Mouse (Mus musculus) forebrain, postnatal 0 days (tissue): ENCODE results near the gene Ahdc1. TPM values are rescaled to one million over a fixed set of nuclear protein-coding genes. Genes with fewer than 3 reads are reported as not detected.
"Not testable (repeated sequence)": the region's sequence is repeated elsewhere in the genome, so short reads cannot be mapped to it uniquely, and the experiment has no call there.

Experiments used
- ATAC-seq: fragments of 200-750 bp; cut with Nextera tagmentation; 2 replicates; pipeline ENCODE4 v1.8.0; 2017; ENCODE audit warnings: mild to moderate bottlenecking, moderate library complexity
- DNase-seq: peaks from one replicate; pipeline ENCODE4 v3.0.0-alpha.2; 2015
- H3K27ac ChIP-seq: fragments of 300-500 bp; sonication (generic); 2 replicates; pipeline ENCODE4 v1.5.1; 2014; ENCODE audit warnings: low read depth, mild to moderate bottlenecking, antibody characterized with exemption, low read length, moderate library complexity, mixed read lengths
- H3K27me3 ChIP-seq: fragments of 300-500 bp; sonication (generic); 2 replicates; pipeline ENCODE4 v1.6.1; 2014; ENCODE audit warnings: mild to moderate bottlenecking, low read length, mixed read lengths; ENCODE audit not compliant: insufficient read depth
- H3K36me3 ChIP-seq: fragments of 300-500 bp; sonication (generic); 2 replicates; pipeline ENCODE4 v1.6.1; 2014; ENCODE audit warnings: mild to moderate bottlenecking, moderate library complexity; ENCODE audit not compliant: insufficient read depth
- H3K4me1 ChIP-seq: fragments of 300-500 bp; sonication (generic); 2 replicates; pipeline ENCODE4 v1.6.1; 2014; ENCODE audit warnings: antibody characterized with exemption; ENCODE audit not compliant: insufficient read depth
- H3K4me2 ChIP-seq: fragments of 300-500 bp; sonication (generic); 2 replicates; pipeline ENCODE4 v1.6.1; 2014; ENCODE audit warnings: low read depth, mild to moderate bottlenecking, moderate library complexity
- H3K4me3 ChIP-seq: fragments of 300-500 bp; sonication (generic); 2 replicates; pipeline ENCODE4 v1.5.1; 2014; ENCODE audit warnings: low read depth, low read length, mixed read lengths
- H3K9ac ChIP-seq: fragments of 300-500 bp; sonication (generic); 2 replicates; pipeline ENCODE4 v1.6.1; 2014; ENCODE audit warnings: mild to moderate bottlenecking
- H3K9me3 ChIP-seq: fragments of 300-500 bp; sonication (generic); 2 replicates; pipeline ENCODE4 v1.6.1; 2016; ENCODE audit warnings: low read length
- CTCF ChIP-seq: sonication (generic); IDR thresholded peaks from 2 replicates; pipeline ENCODE4 v1.5.1; 2016; ENCODE audit warnings: antibody characterized with exemption, control low read depth, low read depth
- WGBS: fragments of 180-500 bp; shearing (Covaris S2); extraction: QIAGEN DNeasy Blood & Tissue Kit; methylation state at CpG from one replicate; pipeline ENCODE4 v1.1.7; 2014; 5-methylcytosine and 5-hydroxymethylcytosine counted together
- polyA plus RNA-seq: library from polyadenylated mRNA; unstranded; fragments of >200 nt; fragmentation: Nextera tagmentation; extraction: Ambion mirVana; gene quantifications from 2 replicates; pipeline ENCODE4 v1.2.1, GENCODE M21; 2015
- total RNA-seq: library from RNA; depleted of rRNA; stranded (reverse); fragments of >200 nt; gene quantifications from 2 replicates; pipeline ENCODE4 v1.2.3, GENCODE M21; 2014

The Ahdc1 gene
- total and polyA plus RNA-seq, 2 experiments from 2014 or later: 8.4 to 82.4 TPM

DNA sequence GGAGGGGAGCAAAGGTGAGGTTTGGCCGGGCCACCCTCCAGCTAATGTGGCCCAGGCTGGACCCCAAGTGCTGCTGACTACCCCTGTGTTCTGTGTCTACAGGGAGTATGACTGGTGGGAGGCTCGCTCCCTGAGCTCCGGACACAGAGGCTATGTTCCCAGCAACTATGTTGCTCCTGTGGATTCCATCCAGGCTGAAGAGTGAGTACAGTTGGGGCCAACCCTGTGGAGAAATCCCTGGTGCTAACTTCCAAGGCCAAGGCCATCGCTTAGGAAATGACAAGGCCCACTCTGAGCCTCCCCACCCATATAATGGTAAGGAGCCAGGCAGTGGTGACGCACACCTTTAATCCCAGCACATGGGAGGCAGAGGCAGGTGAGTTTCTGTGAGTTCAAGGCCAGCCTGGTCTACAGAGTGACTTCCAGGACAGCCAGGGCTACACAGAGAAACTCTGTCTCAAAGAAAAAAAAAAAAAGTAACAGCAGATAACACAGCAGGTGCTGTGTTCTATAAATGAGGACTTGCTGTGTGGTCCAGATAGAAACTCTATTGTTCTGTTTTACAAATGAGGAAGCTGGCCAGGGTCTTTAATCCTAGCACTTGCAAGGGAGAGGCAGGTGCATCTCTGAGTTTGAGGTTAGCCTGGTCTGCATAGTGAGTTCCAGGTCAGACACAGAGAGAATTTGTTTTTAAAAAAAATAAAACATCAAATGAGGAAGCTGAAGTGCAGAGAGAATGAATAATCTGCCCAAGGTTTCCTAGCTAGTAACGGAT is 22.3 kb upstream of the Ahdc1 start:
- no peaks in the 10 kb centered on the region for H3K27me3 ChIP-seq
- no peak overlapping the region for H3K4me3 ChIP-seq
- TF ChIP-seq CTCF: no peak
- ATAC-seq (no peak), DNase-seq (no peak)
- 91% methylated on average over 6 of the region's 6 CpGs for WGBS
- H3K9me3 ChIP-seq: no peaks in the 10 kb centered on the region
- no peaks in the 10 kb centered on the region for H3K36me3 ChIP-seq
- no peaks in the 10 kb centered on the region for H3K4me1 ChIP-seq
- H3K9ac ChIP-seq: no peak overlapping the region
- H3K27ac ChIP-seq: no peak overlapping the region
- H3K4me2 ChIP-seq: no peak overlapping the region

DNA sequence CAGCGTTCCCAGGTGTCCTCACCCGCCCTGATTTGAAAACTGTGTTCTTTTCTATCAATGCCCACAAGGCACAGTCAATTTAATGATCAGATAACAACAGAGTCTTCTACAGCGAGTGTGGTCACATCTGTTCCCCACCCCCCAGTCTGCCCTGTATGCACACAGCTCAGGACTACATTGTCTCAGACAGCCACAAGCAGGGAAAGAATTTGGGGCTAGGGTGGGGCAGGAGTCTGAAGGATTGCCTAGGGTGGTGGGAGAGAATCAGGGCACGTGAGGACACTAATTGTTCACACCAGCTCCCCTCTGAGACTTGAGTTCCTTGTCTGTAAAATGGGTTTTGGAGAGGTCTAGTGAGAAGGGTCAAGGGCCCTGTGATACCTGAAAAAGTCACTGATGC is 17.5 kb upstream of the Ahdc1 start:
- 66% methylated on average over 4 of the region's 4 CpGs for WGBS
- H3K4me2 ChIP-seq: no peak overlapping the region

DNA sequence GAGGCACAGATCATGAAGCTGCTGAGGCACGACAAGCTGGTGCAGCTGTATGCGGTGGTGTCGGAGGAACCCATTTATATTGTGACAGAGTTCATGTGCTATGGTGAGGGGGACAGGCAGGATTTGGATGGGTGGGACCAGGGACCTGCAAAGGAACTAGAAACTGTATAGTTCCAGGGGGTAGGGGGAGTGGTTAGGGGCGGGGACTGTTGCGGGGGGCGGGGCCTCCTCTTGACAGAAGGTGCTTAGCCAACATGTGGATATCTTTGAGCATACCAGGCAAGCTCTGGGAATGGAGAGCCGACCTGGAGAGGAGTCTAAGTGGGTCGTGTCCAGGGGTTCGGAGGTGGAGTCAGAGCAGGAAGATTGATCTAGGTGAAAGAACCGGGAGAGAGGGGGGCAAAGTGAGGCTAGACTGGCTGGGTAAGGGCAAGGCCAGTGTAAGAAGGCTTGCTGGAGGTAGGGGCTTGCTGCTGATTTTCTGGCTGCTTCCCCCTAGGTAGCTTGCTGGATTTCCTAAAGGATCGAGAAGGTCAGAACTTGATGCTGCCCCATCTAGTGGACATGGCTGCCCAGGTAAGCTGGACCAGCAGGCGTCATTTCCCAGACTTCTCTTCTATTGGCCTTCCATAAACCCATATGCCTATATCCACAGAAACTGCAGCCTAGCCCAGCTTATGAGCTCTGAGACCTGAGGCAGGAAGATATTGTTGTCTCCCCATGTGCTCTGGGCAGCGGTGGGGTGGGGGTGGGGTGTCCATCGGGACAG is 13.4 kb upstream of the Ahdc1 start:
- Histone ChIP-seq H3K4me2 (no peak overlapping the region), H3K36me3 (no peaks in the 10 kb centered on the region), H3K4me3 (no peak overlapping the region), H3K9me3 (no peaks in the 10 kb centered on the region), H3K27me3 (no peaks in the 10 kb centered on the region), H3K27ac (no peak overlapping the region), H3K4me1 (no peaks in the 10 kb centered on the region), H3K9ac (no peak overlapping the region)
- ATAC-seq (no peak), DNase-seq (no peak)
- 49% methylated on average over 14 of the region's 14 CpGs for WGBS
- no peak for TF ChIP-seq CTCF

More for the DNA sequence above, 17.5 kb upstream of the Ahdc1 start:
- no peak for TF ChIP-seq CTCF
- no peaks in the 10 kb centered on the region for H3K36me3 ChIP-seq
- no peak overlapping the region for H3K27ac ChIP-seq
- no peak for DNase-seq
- no peak overlapping the region for H3K9ac ChIP-seq
- H3K9me3 ChIP-seq: no peaks in the 10 kb centered on the region
- no peaks in the 10 kb centered on the region for H3K27me3 ChIP-seq
- ATAC-seq: no peak
- H3K4me3 ChIP-seq: no peak overlapping the region
- no peaks in the 10 kb centered on the region for H3K4me1 ChIP-seq

DNA sequence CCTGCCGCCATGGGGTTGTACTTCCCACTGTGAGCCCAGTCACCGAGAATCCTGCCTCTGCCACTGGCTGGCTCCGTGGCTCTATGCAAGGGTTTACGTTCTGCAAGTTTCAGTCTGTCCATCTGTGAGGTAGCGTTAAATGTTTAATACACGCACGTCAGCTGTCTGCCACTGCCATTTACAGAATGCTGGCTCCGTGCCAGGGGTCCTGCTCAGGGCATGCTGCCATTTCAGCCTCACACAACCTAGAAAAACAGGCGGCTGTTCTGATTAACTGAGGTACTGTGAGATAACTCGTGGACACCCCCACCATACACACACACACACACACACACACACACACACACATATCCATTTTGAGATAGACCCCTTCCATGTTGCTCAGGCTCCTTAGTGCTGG is 8.2 kb upstream of the Ahdc1 start:
- Histone ChIP-seq H3K4me2 (no peak overlapping the region), H3K9ac (no peak overlapping the region), H3K4me3 (no peak overlapping the region), H3K36me3 (no peaks in the 10 kb centered on the region), H3K9me3 (no peaks in the 10 kb centered on the region), H3K27ac (0 out of 2 replicates have a peak overlapping the region, but pooled peaks have one; percentile 4), H3K4me1 (0 out of 2 replicates have a peak, but pooled peaks cover 3% of the 10 kb centered on the region), H3K27me3 (no peaks in the 10 kb centered on the region)
- no peak for DNase-seq
- no peak for TF ChIP-seq CTCF
- no peak for ATAC-seq
- WGBS: 11% methylated on average over 10 of the region's 10 CpGs

DNA sequence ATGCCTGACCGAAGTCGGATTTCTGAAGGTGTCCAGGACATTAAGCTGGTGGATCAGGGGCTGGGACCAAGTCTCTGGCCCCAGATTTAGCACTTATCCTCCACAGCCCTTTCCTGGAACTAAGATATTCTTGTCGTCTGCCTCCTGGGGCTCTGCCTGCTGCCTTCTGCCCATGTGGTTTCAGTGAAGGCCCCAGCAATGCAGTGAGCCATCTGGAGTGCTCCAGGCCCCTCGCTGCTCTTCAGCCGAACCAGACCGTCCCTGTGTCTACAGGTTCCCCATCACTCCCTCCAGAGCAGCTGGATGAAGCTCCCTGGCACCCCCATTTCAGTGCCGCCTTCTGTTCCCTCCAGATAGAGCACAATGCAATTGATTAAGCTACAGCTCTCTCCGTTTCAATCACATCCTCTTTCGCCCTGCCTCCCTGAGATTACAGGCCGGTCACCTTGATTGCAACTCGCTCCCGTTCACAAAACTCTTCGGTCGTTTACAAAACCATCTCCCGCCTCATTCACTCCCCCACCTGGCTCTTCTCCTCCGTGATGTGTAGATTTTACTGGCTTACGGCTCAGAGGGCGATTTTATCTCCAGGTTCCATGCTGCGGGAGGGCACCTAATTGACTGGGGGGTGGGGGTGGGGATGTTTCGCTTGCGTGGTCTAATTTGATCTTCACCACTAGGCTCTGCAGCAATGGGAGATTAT is 7.6 kb upstream of the Ahdc1 start:
- no peak for TF ChIP-seq CTCF
- no peaks in the 10 kb centered on the region for H3K36me3 ChIP-seq
- no peak overlapping the region for H3K4me3 ChIP-seq
- DNase-seq (no peak), ATAC-seq (peak; percentile 23; the same call in 1 of the 2 replicates)
- H3K4me2 ChIP-seq: no peak overlapping the region
- no peaks in the 10 kb centered on the region for H3K27me3 ChIP-seq
- WGBS: 41% methylated on average over 21 of the region's 21 CpGs
- H3K27ac ChIP-seq: 0 out of 2 replicates have a peak overlapping the region, but pooled peaks have one; percentile 29
- H3K9ac ChIP-seq: 0 out of 2 replicates have a peak overlapping the region, but pooled peaks have one; percentile 14
- 0 out of 2 replicates have a peak, but pooled peaks cover 3% of the 10 kb centered on the region for H3K4me1 ChIP-seq
- H3K9me3 ChIP-seq: no peaks in the 10 kb centered on the region

DNA sequence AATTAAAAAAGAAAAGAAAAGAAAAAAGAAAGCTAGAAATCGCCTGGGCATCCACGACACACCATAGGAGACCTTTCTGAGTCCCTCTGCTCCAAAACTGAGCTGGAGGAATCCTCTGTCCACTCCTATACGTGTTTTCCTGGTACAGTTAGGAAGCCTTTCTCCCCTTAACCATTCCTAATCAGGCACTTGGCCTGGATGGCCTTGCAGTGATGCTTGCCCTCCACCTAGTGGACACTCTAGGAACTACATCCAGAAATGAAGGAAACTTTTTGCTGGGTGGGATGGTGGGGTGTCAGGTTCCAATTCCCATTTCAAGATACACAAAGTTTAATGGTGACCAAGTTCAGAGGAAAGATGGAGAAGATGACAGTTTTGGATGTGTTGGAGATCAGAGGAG is 5.8 kb upstream of the Ahdc1 start:
- H3K9ac ChIP-seq: no peak overlapping the region
- H3K4me1 ChIP-seq: 0 out of 2 replicates have a peak, but pooled peaks cover 3% of the 10 kb centered on the region
- no peaks in the 10 kb centered on the region for H3K36me3 ChIP-seq
- peak; percentile 63 for ATAC-seq
- peaks cover 7% of the 10 kb centered on the region for H3K27me3 ChIP-seq
- H3K9me3 ChIP-seq: no peaks in the 10 kb centered on the region
- WGBS: 2% methylated on average over 3 of the region's 3 CpGs
- peak; percentile 87 for DNase-seq
- H3K4me2 ChIP-seq: no peak overlapping the region
- no peak overlapping the region for H3K4me3 ChIP-seq
- TF ChIP-seq CTCF: peak; percentile 100
- H3K27ac ChIP-seq: no peak overlapping the region

DNA sequence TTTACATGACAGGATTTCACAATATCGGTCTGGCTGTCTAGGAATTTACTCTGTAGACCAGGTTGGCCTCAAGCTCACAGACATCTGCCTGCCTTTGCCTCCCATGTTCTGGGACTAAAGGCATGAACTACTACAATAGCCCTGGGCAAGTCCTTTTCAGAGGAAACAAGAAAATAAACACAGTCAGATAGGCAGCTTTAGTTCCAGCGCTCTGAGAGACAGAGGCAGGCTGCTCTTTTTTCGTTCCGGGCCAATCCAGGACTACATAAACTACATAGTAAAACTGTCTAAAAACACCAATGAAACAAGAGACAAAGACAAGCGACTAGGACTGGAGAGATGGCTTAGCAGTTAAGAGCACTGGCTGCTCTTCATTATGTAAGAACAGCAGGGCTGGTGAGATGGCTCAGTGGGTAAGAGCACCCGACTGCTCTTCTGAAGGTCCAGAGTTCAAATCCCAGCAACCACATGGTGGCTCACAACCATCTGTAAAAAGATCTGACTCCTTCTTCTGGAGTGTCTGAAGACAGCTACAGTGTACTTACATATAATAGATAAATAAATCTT is 5.1 kb upstream of the Ahdc1 start:
- not testable (repeated sequence) for H3K36me3 ChIP-seq, ATAC-seq
- WGBS: 65% methylated on average over 6 of the region's 6 CpGs

More for the DNA sequence above, 5.1 kb upstream of the Ahdc1 start:
- H3K4me1 ChIP-seq, H3K4me3 ChIP-seq, DNase-seq, H3K9ac ChIP-seq, H3K4me2 ChIP-seq, H3K27ac ChIP-seq, H3K9me3 ChIP-seq: not testable (repeated sequence)
- H3K27me3 ChIP-seq: peaks cover 11% of the 10 kb centered on the region
